Mouse (Mus musculus): ENCODE data around the gene Thra. TPM values are rescaled to one million over a fixed set of nuclear protein-coding genes. Genes with fewer than 3 reads are reported as not detected.

The Thra gene
- polyA plus RNA-seq, 1 experiment from 2014 or later: 93.5 TPM

Other genes with a start within 250 kb of the Thra start
- gene Ikzf3, start 194.6 kb upstream of the Thra start, polyA plus RNA-seq (2015; fragmentation: Nextera tagmentation; extraction: Ambion mirVana): not detected in 2 replicates
- gene Zpbp2, start 189.5 kb upstream of the Thra start, polyA plus RNA-seq (2015; fragmentation: Nextera tagmentation; extraction: Ambion mirVana): not detected in 2 replicates
- gene Ormdl3, start 153.3 kb upstream of the Thra start, polyA plus RNA-seq (2015; fragmentation: Nextera tagmentation; extraction: Ambion mirVana): 77.3 and 88.0 TPM in 2 replicates
- gene Lrrc3c, start 142.3 kb upstream of the Thra start, polyA plus RNA-seq (2015; fragmentation: Nextera tagmentation; extraction: Ambion mirVana): not detected in 2 replicates
- gene Gm12355, start 115.0 kb upstream of the Thra start, polyA plus RNA-seq (2015; fragmentation: Nextera tagmentation; extraction: Ambion mirVana): 1.2 and 1.3 TPM in 2 replicates
- not detected in 2 replicates for gene Gsdma3, start 114.3 kb upstream of the Thra start, polyA plus RNA-seq (2015; fragmentation: Nextera tagmentation; extraction: Ambion mirVana)
- gene Gsdma2, start 93.9 kb upstream of the Thra start, polyA plus RNA-seq (2015; fragmentation: Nextera tagmentation; extraction: Ambion mirVana): not detected in 2 replicates
- gene Gsdma, start 76.3 kb upstream of the Thra start, polyA plus RNA-seq (2015; fragmentation: Nextera tagmentation; extraction: Ambion mirVana): not detected in 2 replicates
- 187 and 198 TPM in 2 replicates for gene Psmd3, start 58.1 kb upstream of the Thra start, polyA plus RNA-seq (2015; fragmentation: Nextera tagmentation; extraction: Ambion mirVana)
- 0.12 TPM in 1 of 2 replicates, not detected in the other for gene Csf3, start 39.4 kb upstream of the Thra start, polyA plus RNA-seq (2015; fragmentation: Nextera tagmentation; extraction: Ambion mirVana)
- gene Med24, start 11.2 kb upstream of the Thra start, polyA plus RNA-seq (2015; fragmentation: Nextera tagmentation; extraction: Ambion mirVana): 79.0 and 86.0 TPM in 2 replicates
- 2.1 and 2.3 TPM in 2 replicates for gene Nr1d1, start 34.7 kb downstream of the Thra start, polyA plus RNA-seq (2015; fragmentation: Nextera tagmentation; extraction: Ambion mirVana)
- 31.3 and 32.9 TPM in 2 replicates for gene Msl1, start 54.9 kb downstream of the Thra start, polyA plus RNA-seq (2015; fragmentation: Nextera tagmentation; extraction: Ambion mirVana)
- gene Casc3, start 64.3 kb downstream of the Thra start, polyA plus RNA-seq (2015; fragmentation: Nextera tagmentation; extraction: Ambion mirVana): 46.4 and 51.1 TPM in 2 replicates
- gene Rapgefl1, start 96.1 kb downstream of the Thra start, polyA plus RNA-seq (2015; fragmentation: Nextera tagmentation; extraction: Ambion mirVana): 2.4 and 3.0 TPM in 2 replicates
- 5.0 and 5.4 TPM in 2 replicates for gene Wipf2, start 123.0 kb downstream of the Thra start, polyA plus RNA-seq (2015; fragmentation: Nextera tagmentation; extraction: Ambion mirVana)
- gene Cdc6, start 167.2 kb downstream of the Thra start, polyA plus RNA-seq (2015; fragmentation: Nextera tagmentation; extraction: Ambion mirVana): 23.0 and 26.9 TPM in 2 replicates
- 8.7 and 10.2 TPM in 2 replicates for gene Rara, start 187.2 kb downstream of the Thra start, polyA plus RNA-seq (2015; fragmentation: Nextera tagmentation; extraction: Ambion mirVana)
- gene Gjd3, start 242.4 kb downstream of the Thra start, polyA plus RNA-seq (2015; fragmentation: Nextera tagmentation; extraction: Ambion mirVana): 0.21 TPM in 1 of 2 replicates, not detected in the other